Mouse (Mus musculus): ENCODE data around the gene Mylk4. TPM values are rescaled to one million over a fixed set of nuclear protein-coding genes. Genes with fewer than 3 reads are reported as not detected.

Mylk4 gene
- polyA plus RNA-seq (2016; fragmentation: Nextera tagmentation; extraction: Ambion mirVana) = not detected in 2 replicates

DNA sequence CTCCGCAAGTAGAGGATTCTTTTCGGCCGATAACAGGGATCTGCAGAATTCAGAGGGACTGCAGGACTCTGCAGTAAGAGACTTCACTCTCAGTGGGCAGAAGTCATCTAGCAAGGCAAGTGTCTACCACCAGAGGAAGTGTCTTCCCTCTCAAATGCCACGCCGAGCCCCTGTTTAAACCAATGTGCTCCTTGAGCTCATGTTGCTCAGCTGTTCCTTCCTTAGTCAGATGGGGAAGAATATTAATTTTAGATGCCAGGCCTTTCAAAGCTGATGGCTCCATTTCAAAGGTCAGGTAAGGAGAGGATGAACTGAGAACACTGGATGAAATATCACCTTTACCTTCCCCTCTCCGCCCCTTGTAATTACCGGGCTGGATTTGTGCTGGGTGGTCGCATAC lies at the start of gene Mylk4:
TSS of gene Mylk4 (minus strand) at position 139 of the 400 bp plus-strand sequence.
- Histone ChIP-seq H3K36me3 (replicated peaks) (no peaks in the 10 kb centered on the region), H3K4me1 (0 out of 2 replicates have a peak, but pooled peaks cover under 1% of the 10 kb centered on the region), H3K4me3 (no peak within 1 kb of the TSS), H3K27me3 (ENCODE audit: poor library complexity, severe bottlenecking) (no peaks in the 10 kb centered on the region), H3K9me3 (no peaks in the 10 kb centered on the region), H3K27ac (no peak within 1 kb of the TSS)
- 90% methylated on average over 8 of the region's 8 CpGs for WGBS
- DNase-seq (ENCODE audit: extremely low spot score, low spot score) = no peak

DNA sequence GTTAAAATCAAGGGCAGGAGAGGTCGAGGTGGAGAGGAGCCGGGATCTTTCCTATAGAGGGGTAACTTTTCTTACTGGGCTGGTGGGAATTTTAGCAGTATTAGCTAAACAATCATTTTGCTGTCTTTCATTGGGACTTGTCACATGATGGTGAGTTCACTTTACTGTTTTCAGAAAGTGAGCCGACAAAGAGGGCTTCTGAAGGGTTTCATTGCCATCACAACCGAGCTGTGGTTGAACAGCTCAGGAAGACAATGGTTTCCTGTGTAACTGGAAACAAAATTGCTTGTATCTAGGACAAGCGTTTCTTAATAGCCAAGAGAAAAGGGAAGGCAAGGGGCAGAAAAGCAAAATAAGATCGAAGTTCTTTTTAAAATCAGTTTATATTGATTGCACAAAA lies 49.5 kb upstream of the Mylk4 start:
- H3K9me3 ChIP-seq = no peaks in the 10 kb centered on the region; the same call in 1 of the 2 replicates
- H3K4me3 ChIP-seq = no peak overlapping the region
- H3K36me3 ChIP-seq (replicated peaks) = no peaks in the 10 kb centered on the region
- 67% methylated on average over 6 of the region's 6 CpGs for WGBS
- no peak overlapping the region for H3K27ac ChIP-seq
- no peaks in the 10 kb centered on the region for H3K4me1 ChIP-seq
- no peaks in the 10 kb centered on the region for H3K27me3 ChIP-seq (ENCODE audit: poor library complexity, severe bottlenecking)
- no peak for DNase-seq (ENCODE audit: extremely low spot score, low spot score)

DNA sequence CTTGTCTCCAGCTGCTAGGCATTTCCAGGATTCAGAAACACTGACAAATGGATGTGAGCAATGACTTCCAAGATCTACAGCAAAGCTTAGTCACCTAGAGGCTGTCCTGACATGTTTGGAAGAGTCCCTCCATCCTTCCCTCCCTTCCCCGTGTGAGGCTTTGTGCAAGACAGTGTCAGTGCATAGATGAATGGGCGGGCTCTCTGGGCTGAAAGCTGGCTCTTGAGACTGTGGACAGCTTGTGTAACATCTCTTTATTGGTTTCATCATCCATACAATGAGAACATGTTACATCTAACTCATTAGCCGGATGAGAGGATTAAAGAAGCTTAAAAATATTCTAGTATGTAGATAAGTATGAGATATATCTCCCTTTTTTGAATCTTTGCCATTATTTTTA lies 49.0 kb upstream of the Mylk4 start:
- no peak for DNase-seq (ENCODE audit: extremely low spot score, low spot score)
- no peaks in the 10 kb centered on the region for H3K4me1 ChIP-seq
- H3K27me3 ChIP-seq (ENCODE audit: poor library complexity, severe bottlenecking) = no peaks in the 10 kb centered on the region
- WGBS = 85% methylated on average over 3 of the region's 3 CpGs
- H3K4me3 ChIP-seq = no peak overlapping the region
- no peaks in the 10 kb centered on the region for H3K36me3 ChIP-seq (replicated peaks)
- no peaks in the 10 kb centered on the region; the same call in 1 of the 2 replicates for H3K9me3 ChIP-seq
- H3K27ac ChIP-seq = no peak overlapping the region

DNA sequence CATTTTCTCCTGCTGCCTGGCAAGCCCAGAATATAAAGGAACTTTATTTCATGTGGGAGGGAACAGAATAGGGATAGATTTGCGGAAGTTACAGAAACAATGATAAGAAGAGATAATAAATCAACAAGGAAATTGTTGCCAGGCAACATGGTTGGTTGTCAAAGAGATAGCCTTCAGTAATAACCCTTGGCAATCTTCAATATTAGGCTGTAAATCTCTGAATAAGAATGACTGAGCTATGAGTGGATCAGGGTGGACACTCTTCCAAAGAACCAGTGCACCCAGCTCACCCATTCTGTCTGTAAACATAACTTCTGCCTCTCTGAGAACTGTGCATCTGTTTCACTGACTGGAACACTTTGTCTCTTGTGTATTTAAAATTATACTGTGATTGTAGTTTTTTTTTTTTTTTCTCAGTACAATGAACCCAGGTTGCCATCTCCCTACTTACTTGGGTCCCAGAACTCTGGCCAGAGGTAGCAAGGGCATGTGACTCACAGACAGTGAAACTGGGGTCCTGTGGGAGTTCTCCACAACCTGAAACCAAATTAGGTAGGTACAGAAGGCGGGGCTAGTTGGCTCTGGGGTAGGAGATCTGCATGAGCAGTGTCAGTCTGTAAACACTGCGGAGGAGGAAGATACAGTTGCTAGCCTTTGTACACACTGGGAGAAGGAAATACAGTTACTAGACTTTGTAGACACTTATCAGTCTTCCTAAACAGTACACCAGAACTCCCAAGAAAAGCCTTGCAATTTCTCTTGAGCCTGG lies 47.9 kb upstream of the Mylk4 start:
- Histone ChIP-seq H3K4me1 (no peaks in the 10 kb centered on the region), H3K27me3 (ENCODE audit: poor library complexity, severe bottlenecking) (no peaks in the 10 kb centered on the region), H3K36me3 (replicated peaks) (no peaks in the 10 kb centered on the region), H3K9me3 (no peaks in the 10 kb centered on the region; the same call in 1 of the 2 replicates), H3K4me3 (no peak overlapping the region), H3K27ac (no peak overlapping the region)
- WGBS = 87% methylated on average over 3 of the region's 3 CpGs
- no peak for DNase-seq (ENCODE audit: extremely low spot score, low spot score)

DNA sequence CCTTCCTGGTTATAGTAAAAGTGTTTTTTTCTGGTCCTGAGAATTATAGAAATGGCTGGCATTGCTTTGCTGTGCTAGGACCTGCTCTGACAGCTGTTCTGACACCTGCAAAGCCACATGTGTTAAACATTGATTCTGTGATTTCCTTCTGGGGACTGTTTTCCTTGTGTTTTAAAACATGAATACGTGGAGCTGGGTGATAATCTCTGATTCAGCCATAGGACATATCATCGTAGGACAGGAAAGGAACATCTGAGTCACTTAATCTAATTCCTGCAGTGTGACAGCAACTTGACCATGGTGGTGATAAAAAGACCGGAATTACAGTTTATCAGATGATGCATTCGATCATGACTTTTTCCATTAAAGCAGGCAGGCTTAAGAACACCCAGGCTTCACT lies 45.1 kb upstream of the Mylk4 start:
- Histone ChIP-seq H3K9me3 (no peaks in the 10 kb centered on the region), H3K27me3 (ENCODE audit: poor library complexity, severe bottlenecking) (no peaks in the 10 kb centered on the region), H3K27ac (no peak overlapping the region), H3K4me1 (no peaks in the 10 kb centered on the region), H3K36me3 (replicated peaks) (no peaks in the 10 kb centered on the region), H3K4me3 (no peak overlapping the region)
- 90% methylated on average over 4 of the region's 4 CpGs for WGBS
- no peak for DNase-seq (ENCODE audit: extremely low spot score, low spot score)

DNA sequence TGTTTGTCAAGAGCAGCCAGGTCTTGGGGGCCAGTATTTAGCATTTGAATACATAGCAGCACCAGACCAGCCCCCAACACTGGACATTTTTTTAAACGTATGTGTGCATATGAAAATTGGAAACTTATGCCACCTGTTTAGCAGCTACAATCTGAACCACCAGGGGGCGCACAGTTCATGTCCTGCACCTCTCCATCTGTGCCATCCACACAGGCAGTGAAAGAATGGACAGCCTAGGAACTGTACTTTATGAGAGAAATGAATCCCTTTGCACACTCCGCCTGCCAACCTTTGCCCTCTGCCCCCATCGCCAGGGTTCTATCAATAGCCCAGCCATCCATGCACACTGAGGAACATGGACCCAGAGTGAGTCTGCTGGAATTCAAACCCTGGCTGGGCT lies 44.2 kb upstream of the Mylk4 start:
- 62% methylated on average over 4 of the region's 4 CpGs for WGBS
- no peaks in the 10 kb centered on the region for H3K4me1 ChIP-seq
- no peaks in the 10 kb centered on the region for H3K9me3 ChIP-seq
- H3K27me3 ChIP-seq (ENCODE audit: poor library complexity, severe bottlenecking) = no peaks in the 10 kb centered on the region
- no peak overlapping the region for H3K27ac ChIP-seq
- DNase-seq (ENCODE audit: extremely low spot score, low spot score) = peak; percentile 36
- 0 out of 2 replicates have a peak, but pooled peaks cover 2% of the 10 kb centered on the region for H3K36me3 ChIP-seq (replicated peaks)
- no peak overlapping the region for H3K4me3 ChIP-seq

DNA sequence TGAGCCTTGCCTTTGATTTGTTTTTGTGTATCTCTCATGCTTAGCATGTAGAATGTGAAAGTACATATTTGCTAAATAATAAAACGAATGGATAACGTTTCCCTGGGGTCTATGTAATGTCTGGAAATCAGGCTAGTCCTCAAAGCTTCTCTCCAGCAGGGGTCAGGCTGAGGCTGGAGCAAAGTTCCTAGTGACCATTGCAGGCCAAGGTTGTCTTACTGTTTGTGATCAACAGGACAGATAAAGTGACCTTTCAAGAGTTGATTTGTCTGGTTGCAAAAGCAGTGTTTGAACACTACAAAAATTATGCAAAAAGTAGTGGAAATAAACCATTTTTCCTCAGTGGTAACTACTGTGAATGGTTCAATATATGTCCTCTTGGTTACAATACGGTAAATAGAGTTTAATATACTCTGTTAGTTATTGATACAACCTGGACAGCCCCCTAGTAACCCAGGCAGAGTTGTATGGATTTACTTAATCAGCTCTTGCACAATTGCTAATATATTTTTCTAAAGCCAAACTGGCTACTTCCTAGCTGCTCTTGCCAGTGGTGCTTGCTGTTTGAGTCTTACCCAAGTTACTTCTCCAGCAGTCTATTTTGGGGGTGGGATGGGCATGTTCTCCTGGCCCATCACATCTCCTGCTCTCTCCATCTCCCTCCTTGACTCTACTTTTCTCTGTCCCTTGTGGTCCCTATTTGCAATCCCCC lies 43.5 kb upstream of the Mylk4 start:
- Histone ChIP-seq H3K27me3 (ENCODE audit: poor library complexity, severe bottlenecking) (no peaks in the 10 kb centered on the region), H3K9me3 (no peaks in the 10 kb centered on the region), H3K27ac (no peak overlapping the region), H3K4me1 (no peaks in the 10 kb centered on the region), H3K36me3 (replicated peaks) (peaks cover 8% of the 10 kb centered on the region), H3K4me3 (no peak overlapping the region)
- 88% methylated on average over 3 of the region's 3 CpGs for WGBS
- DNase-seq (ENCODE audit: extremely low spot score, low spot score) = no peak

DNA sequence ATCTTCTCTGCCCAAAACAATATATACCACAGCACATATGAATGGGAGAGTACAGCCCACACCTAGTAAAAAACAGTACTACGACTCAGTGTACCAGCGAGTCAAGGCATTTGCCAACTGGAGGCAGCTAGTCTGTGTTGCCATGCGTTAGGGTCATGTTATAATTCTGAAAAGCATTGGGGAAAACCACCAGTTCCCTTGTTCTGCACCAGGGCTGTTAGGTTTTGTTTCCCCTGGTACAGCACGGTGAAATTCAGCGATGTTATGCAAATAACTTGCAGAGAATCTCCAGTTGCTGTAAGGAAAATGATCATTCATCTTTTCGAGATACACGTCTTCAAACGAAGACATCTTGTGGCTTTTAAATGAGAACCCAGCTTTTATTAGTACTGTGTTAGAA lies 41.8 kb upstream of the Mylk4 start:
- WGBS = 92% methylated on average over 8 of the region's 8 CpGs

DNA sequence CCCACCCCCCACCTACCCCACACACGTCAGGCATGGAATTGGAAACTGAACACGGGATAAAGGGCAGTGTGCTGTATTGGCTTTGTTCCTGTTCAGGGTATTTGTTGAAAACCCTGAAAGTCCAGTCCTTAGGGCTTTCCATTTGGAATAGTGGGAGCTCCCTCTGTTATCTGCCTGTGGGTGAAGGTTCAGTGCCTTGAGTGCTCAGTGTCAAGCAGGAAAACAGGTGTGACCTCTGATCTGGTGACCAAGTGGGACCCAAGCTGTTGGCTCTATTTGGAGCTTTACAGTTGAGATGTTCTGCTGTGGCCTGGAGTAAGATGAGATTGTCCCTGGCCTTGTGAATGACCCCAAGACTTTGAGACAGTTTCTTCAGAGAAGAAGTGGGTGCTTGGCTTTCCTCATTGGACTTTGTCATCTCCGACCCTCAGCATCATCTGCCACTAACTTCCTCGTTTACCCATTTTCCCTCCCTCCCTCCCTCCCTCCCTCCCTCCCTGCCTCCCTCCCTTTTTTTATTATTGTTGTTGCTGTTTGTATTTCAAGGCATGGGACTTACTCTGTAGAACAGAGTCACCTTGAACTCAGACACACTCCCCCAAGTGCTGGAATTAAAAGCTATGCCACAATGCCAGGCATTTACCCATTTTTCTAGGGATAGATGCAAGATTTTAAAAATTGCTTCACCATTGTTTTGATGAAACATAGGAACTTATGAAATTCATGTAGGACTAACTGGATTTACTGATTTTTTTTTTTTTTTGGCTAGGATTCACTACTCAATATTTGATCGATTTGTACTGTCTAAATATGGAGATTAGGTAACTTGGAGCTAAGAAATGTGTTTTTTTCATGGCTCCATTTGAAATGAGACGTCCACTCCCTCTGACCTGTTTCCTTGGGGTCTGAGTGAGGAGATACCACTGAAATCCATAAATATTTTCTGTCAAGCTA lies 40.9 kb upstream of the Mylk4 start:
- 81% methylated on average over 6 of the region's 6 CpGs for WGBS

More for the DNA sequence above, 41.8 kb upstream of the Mylk4 start:
- H3K27me3 ChIP-seq (ENCODE audit: poor library complexity, severe bottlenecking) = no peaks in the 10 kb centered on the region
- DNase-seq (ENCODE audit: extremely low spot score, low spot score) = no peak
- peaks cover 25% of the 10 kb centered on the region for H3K36me3 ChIP-seq (replicated peaks)
- no peaks in the 10 kb centered on the region for H3K9me3 ChIP-seq
- no peaks in the 10 kb centered on the region for H3K4me1 ChIP-seq
- H3K27ac ChIP-seq = no peak overlapping the region
- no peak overlapping the region for H3K4me3 ChIP-seq

DNA sequence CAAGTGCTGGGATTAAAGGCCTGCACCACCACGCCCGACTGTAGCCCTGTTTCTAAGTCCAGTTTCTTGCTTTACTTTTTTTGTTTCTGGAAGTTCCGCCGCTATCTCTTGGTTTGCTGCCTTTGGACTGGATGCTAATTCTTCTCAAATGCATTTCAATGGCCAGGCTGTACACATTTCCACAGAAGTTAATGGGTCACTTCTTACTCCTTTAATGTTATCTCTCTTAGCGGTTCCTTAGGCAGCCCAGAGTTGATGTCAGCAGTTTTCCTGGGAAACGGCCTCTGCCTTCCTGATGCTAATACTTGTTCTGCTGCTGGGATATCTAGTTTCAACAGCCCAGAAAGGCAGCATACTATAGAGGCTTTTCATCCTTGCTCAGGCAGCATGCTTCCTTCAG lies 39.4 kb upstream of the Mylk4 start:
- no peaks in the 10 kb centered on the region for H3K4me1 ChIP-seq
- no peak overlapping the region for H3K4me3 ChIP-seq
- H3K36me3 ChIP-seq (replicated peaks) = peaks cover 49% of the 10 kb centered on the region

More for the DNA sequence above, 40.9 kb upstream of the Mylk4 start:
- DNase-seq (ENCODE audit: extremely low spot score, low spot score) = no peak
- Histone ChIP-seq H3K9me3 (no peaks in the 10 kb centered on the region), H3K27me3 (ENCODE audit: poor library complexity, severe bottlenecking) (no peaks in the 10 kb centered on the region), H3K36me3 (replicated peaks) (peaks cover 34% of the 10 kb centered on the region), H3K4me3 (no peak overlapping the region), H3K4me1 (no peaks in the 10 kb centered on the region), H3K27ac (no peak overlapping the region)

DNA sequence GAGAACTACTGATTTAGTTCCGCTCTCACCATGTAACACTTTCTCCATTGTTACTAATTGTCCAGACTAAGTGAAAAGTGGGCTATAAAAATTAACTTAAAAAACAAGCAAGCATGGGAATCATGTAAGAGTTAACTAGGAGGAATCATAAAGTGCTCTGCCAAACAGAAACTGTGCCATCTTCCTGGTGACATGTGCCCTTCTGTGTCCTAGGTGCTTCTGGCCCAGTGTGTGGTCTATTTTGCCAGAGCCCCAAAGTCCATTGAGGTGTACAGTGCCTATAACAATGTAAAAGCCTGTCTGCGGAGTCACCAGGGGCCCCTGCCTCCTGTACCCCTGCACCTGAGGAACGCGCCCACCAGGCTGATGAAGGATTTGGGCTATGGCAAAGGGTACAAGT lies 37.9 kb upstream of the Mylk4 start:
- Histone ChIP-seq H3K36me3 (replicated peaks) (peaks cover 63% of the 10 kb centered on the region), H3K4me1 (no peaks in the 10 kb centered on the region), H3K4me3 (no peak overlapping the region), H3K27ac (no peak overlapping the region), H3K9me3 (no peaks in the 10 kb centered on the region), H3K27me3 (ENCODE audit: poor library complexity, severe bottlenecking) (no peaks in the 10 kb centered on the region)
- DNase-seq (ENCODE audit: extremely low spot score, low spot score) = no peak
- 96% methylated on average over 4 of the region's 4 CpGs for WGBS

More for the DNA sequence above, 39.4 kb upstream of the Mylk4 start:
- Histone ChIP-seq H3K9me3 (no peaks in the 10 kb centered on the region), H3K27me3 (ENCODE audit: poor library complexity, severe bottlenecking) (no peaks in the 10 kb centered on the region), H3K27ac (no peak overlapping the region)
- WGBS = 92% methylated on average over 6 of the region's 6 CpGs
- no peak for DNase-seq (ENCODE audit: extremely low spot score, low spot score)

DNA sequence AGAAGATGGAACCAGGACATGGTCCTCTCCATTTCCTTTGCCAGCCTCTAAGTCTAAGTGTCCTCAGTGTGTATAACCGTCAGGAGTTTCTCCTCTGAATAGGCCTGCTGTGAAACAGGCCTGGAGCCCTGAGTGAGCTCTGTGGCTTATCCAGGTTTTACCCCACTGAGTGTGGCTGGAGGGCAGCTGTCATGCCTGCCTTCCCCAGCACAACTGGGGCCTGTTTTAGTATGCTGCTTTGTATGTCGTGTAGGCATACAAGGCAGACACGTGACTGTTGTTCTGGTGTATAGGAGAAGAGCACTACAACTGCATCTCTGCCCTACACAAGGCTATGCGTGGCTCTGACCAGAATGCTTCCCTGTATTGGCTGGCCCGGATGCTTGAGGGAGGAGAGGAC lies 36.2 kb upstream of the Mylk4 start:
- DNase-seq (ENCODE audit: extremely low spot score, low spot score) = no peak
- H3K27me3 ChIP-seq (ENCODE audit: poor library complexity, severe bottlenecking) = no peaks in the 10 kb centered on the region
- no peak overlapping the region for H3K27ac ChIP-seq
- 91% methylated on average over 5 of the region's 5 CpGs for WGBS
- H3K9me3 ChIP-seq = no peaks in the 10 kb centered on the region
- H3K4me3 ChIP-seq = no peak overlapping the region
- peaks cover 77% of the 10 kb centered on the region for H3K36me3 ChIP-seq (replicated peaks)
- no peaks in the 10 kb centered on the region for H3K4me1 ChIP-seq
